Mouse (Mus musculus) lung, postnatal 0 days (tissue): ENCODE results near the gene Spaca9. TPM values are rescaled to one million over a fixed set of nuclear protein-coding genes. Genes with fewer than 3 reads are reported as not detected.
A peak's percentile ranks its signal among the peaks of the same experiment; 100 is the strongest.

Source experiments
- ATAC-seq: fragments of 200-750 bp; cut with Nextera tagmentation; 2 replicates; pipeline ENCODE4 v1.8.0; 2017; ENCODE audit warnings: moderate library complexity
- DNase-seq: peaks from one replicate; pipeline ENCODE4 v3.0.0-alpha.2; 2016; ENCODE audit warnings: low spot score
- H3K27ac ChIP-seq: fragments of 300-500 bp; sonication (generic); 2 replicates; pipeline ENCODE4 v1.5.1; 2014; ENCODE audit warnings: antibody characterized with exemption, mild to moderate bottlenecking, low read length, mixed read lengths
- H3K27me3 ChIP-seq: fragments of 300-500 bp; sonication (generic); replicated peaks from 2 replicates; pipeline ENCODE4 v1.6.1; 2014; ENCODE audit warnings: low read length, mixed read lengths; ENCODE audit not compliant: insufficient read depth
- H3K36me3 ChIP-seq: fragments of 300-500 bp; sonication (generic); 2 replicates; pipeline ENCODE4 v1.6.1; 2014; ENCODE audit warnings: low read length, mixed read lengths; ENCODE audit not compliant: insufficient read depth
- H3K4me1 ChIP-seq: fragments of 300-500 bp; sonication (generic); 2 replicates; pipeline ENCODE4 v1.6.1; 2014; ENCODE audit warnings: antibody characterized with exemption, low read depth, low read length, mixed read lengths; ENCODE audit not compliant: insufficient read depth
- H3K4me2 ChIP-seq: fragments of 300-500 bp; sonication (generic); replicated peaks from 2 replicates; pipeline ENCODE4 v1.6.1; 2014; ENCODE audit warnings: low read depth, mild to moderate bottlenecking, low read length, moderate library complexity, mixed read lengths
- H3K4me3 ChIP-seq: fragments of 300-500 bp; sonication (generic); 2 replicates; pipeline ENCODE4 v1.5.1; 2014; ENCODE audit warnings: low read depth, low read length
- H3K9ac ChIP-seq: fragments of 300-500 bp; sonication (generic); replicated peaks from 2 replicates; pipeline ENCODE4 v1.6.1; 2014; ENCODE audit warnings: low read depth, mild to moderate bottlenecking
- H3K9me3 ChIP-seq: fragments of 300-500 bp; sonication (generic); 2 replicates; pipeline ENCODE4 v1.6.1; 2016; ENCODE audit warnings: low read length, mixed read lengths
- CTCF ChIP-seq: IDR thresholded peaks from 2 replicates; pipeline ENCODE4 v1.5.1; 2016; ENCODE audit warnings: antibody characterized with exemption, mild to moderate bottlenecking
- EP300 ChIP-seq: IDR thresholded peaks from 2 replicates; pipeline ENCODE4 v1.6.1; 2016; ENCODE audit warnings: antibody characterized with exemption, mild to moderate bottlenecking, control low read depth
- WGBS: fragments of 180-500 bp; shearing (Covaris S2); extraction: QIAGEN DNeasy Blood & Tissue Kit; methylation state at CpG from one replicate; pipeline ENCODE4 v1.1.7; 2014; 5-methylcytosine and 5-hydroxymethylcytosine counted together
- microRNA-seq: library from miRNA; unstranded; fragments of <30 nt; microRNA quantifications from one replicate; pipeline ENCODE4, GENCODE M21; 2016
- polyA plus RNA-seq: library from polyadenylated mRNA; unstranded; fragments of >200 nt; fragmentation: Nextera tagmentation; extraction: Ambion mirVana; gene quantifications from 2 replicates; pipeline ENCODE4 v1.2.1, GENCODE M21; 2015

The Spaca9 gene
- polyA plus RNA-seq, 1 experiment from 2014 or later = 21.2 TPM

- peak; percentile 33 for DNase-seq
- ATAC-seq = no peak
Measured at GRCm38 (mm10) chr2:28654295-28654694, 45.2 kb downstream of the Spaca9 start.

GRCm38 (mm10) chr2:28653351-28653750, 46.2 kb downstream of the Spaca9 start:
- WGBS = 89% methylated on average over 7 of the region's 7 CpGs
- no peak overlapping the region for H3K4me3 ChIP-seq
- no peak overlapping the region for H3K27ac ChIP-seq
- H3K36me3 ChIP-seq = no peaks in the 10 kb centered on the region; the same call in 1 of the 2 replicates
- ATAC-seq = no peak
- TF ChIP-seq EP300 (no peak), CTCF (no peak)
- H3K4me1 ChIP-seq = no peaks in the 10 kb centered on the region
- H3K9ac ChIP-seq = no peak overlapping the region
- H3K9me3 ChIP-seq = no peaks in the 10 kb centered on the region
- DNase-seq = no peak
- no peak overlapping the region for H3K4me2 ChIP-seq
- no peaks in the 10 kb centered on the region for H3K27me3 ChIP-seq

More at GRCm38 (mm10) chr2:28654295-28654694, 45.2 kb downstream of the Spaca9 start:
- H3K27me3 ChIP-seq = no peaks in the 10 kb centered on the region
- H3K9ac ChIP-seq = no peak overlapping the region
- H3K9me3 ChIP-seq = no peaks in the 10 kb centered on the region
- WGBS = 54% methylated on average over 2 of the region's 2 CpGs
- H3K4me3 ChIP-seq = no peak overlapping the region
- TF ChIP-seq CTCF (peak; percentile 59), EP300 (no peak)
- no peak overlapping the region for H3K4me2 ChIP-seq
- no peak overlapping the region for H3K27ac ChIP-seq
- no peaks in the 10 kb centered on the region for H3K4me1 ChIP-seq
- peaks cover 3% of the 10 kb centered on the region; the same call in 1 of the 2 replicates for H3K36me3 ChIP-seq

GRCm38 (mm10) chr2:28650526-28650925, 49.0 kb downstream of the Spaca9 start:
- Histone ChIP-seq H3K27me3 (no peaks in the 10 kb centered on the region), H3K4me2 (no peak overlapping the region), H3K9me3 (no peaks in the 10 kb centered on the region), H3K27ac (no peak overlapping the region), H3K4me1 (no peaks in the 10 kb centered on the region), H3K9ac (no peak overlapping the region), H3K4me3 (no peak overlapping the region), H3K36me3 (no peaks in the 10 kb centered on the region)
- ATAC-seq = no peak
- no peak for DNase-seq
- no peak for TF ChIP-seq CTCF
- no peak for TF ChIP-seq EP300

GRCm38 (mm10) chr2:28643081-28643480, 56.4 kb downstream of the Spaca9 start:
- H3K36me3 ChIP-seq = no peaks in the 10 kb centered on the region
- H3K4me1 ChIP-seq = no peaks in the 10 kb centered on the region; the same call in 1 of the 2 replicates
- H3K4me3 ChIP-seq = no peak overlapping the region
- H3K9me3 ChIP-seq = no peaks in the 10 kb centered on the region
- 91% methylated on average over 3 of the region's 3 CpGs for WGBS
- no peak overlapping the region for H3K4me2 ChIP-seq
- no peak overlapping the region for H3K9ac ChIP-seq
- TF ChIP-seq CTCF (no peak), EP300 (no peak)
- H3K27me3 ChIP-seq = no peaks in the 10 kb centered on the region
- DNase-seq = no peak
- no peak for ATAC-seq
- H3K27ac ChIP-seq = no peak overlapping the region

Small RNA genes lying within 50 kb of the gene (microRNA-seq; reads per million reads assigned to microRNA genes)
- gene Mir3088 = 3.9 reads per million, percentile 11 among the genes with 10 or more reads in this experiment

Other genes with a start within 250 kb of the Spaca9 start
- gene 1700007K13Rik, start 233.4 kb downstream of the Spaca9 start, polyA plus RNA-seq = 13.5 and 18.3 TPM in 2 replicates
- gene Mrps2, start 231.7 kb downstream of the Spaca9 start, polyA plus RNA-seq = 20.8 and 21.8 TPM in 2 replicates
- 1.2 and 1.4 TPM in 2 replicates for gene Gbgt1, start 202.8 kb downstream of the Spaca9 start, polyA plus RNA-seq
- gene Gm10134, start 193.6 kb downstream of the Spaca9 start, polyA plus RNA-seq = 5.8 and 6.1 TPM in 2 replicates
- gene Ralgds, start 186.6 kb downstream of the Spaca9 start, polyA plus RNA-seq = 24.4 and 29.1 TPM in 2 replicates
- 0.46 TPM in 1 of 2 replicates, not detected in the other for gene Cel, start 136.3 kb downstream of the Spaca9 start, polyA plus RNA-seq
- 15.8 and 18.9 TPM in 2 replicates for gene Gtf3c5, start 116.0 kb downstream of the Spaca9 start, polyA plus RNA-seq
- gene Gfi1b, start 77.7 kb downstream of the Spaca9 start, polyA plus RNA-seq = 0.94 and 1.0 TPM in 2 replicates
- gene Tsc1, start 58.5 kb downstream of the Spaca9 start, polyA plus RNA-seq = 7.3 and 8.7 TPM in 2 replicates
- 8.7 and 10.9 TPM in 2 replicates for gene Ak8, start 437 bp upstream of the Spaca9 start, polyA plus RNA-seq
- gene Gtf3c4, start 140.6 kb upstream of the Spaca9 start, polyA plus RNA-seq = 4.5 and 5.3 TPM in 2 replicates
- 5.9 and 6.8 TPM in 2 replicates for gene Ddx31, start 140.7 kb upstream of the Spaca9 start, polyA plus RNA-seq
- gene Barhl1, start 216.9 kb upstream of the Spaca9 start, polyA plus RNA-seq = 0.06 TPM in 1 of 2 replicates, not detected in the other